Mouse (Mus musculus): ENCODE data around the gene Kif22.

The Kif22 gene

GRCm38 (mm10) chr7:126984667-126985444 lies 57.4 kb downstream of the Kif22 start:
- no peak for DNase-seq (ENCODE audit: inconsistent ontology term)

DNA sequence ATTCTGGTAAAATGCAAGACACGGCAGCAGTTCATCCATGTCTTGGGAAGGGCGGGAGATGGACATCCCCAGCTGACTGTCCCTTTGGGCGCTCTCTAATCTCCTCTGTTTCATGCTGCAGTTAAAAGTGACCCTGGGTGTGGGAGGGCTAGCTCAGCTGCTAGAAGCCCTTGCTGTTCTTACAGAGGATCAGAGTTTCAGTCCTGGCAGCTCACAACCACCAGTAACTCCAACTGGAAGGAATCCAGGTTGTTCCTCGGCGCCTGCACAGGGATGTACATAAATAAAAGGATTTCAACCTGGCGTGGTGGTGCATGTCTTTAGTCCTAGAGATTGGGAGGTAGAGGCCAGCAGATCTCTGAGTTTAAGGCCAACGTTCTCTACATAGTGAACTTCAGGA lies 59.2 kb downstream of the Kif22 start:
- DNase-seq (ENCODE audit: inconsistent ontology term) = no peak

GRCm38 (mm10) chr7:126982054-126982453 lies 60.2 kb downstream of the Kif22 start:
- no peak for DNase-seq (ENCODE audit: inconsistent ontology term)

DNA sequence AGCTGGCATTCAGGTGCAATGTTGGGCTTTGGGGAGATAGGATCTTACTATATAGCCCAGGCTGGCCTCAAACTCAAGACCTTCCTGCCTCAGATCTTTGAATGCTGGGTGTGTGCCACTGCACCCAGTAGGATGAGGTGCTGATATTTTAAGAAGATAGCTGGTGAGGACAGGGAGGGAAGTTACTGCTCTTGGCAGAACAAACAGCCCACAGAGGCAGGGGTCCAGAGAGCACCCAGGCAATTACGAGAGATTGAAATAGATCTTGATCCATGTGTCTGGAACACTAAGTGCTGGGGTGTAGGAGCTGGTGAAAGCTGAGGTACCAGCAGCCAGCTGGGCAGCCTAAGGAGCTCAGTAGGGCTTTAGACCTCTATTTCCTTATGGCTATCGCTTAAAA lies 60.7 kb downstream of the Kif22 start:
- DNase-seq (ENCODE audit: inconsistent ontology term) = no peak

DNA sequence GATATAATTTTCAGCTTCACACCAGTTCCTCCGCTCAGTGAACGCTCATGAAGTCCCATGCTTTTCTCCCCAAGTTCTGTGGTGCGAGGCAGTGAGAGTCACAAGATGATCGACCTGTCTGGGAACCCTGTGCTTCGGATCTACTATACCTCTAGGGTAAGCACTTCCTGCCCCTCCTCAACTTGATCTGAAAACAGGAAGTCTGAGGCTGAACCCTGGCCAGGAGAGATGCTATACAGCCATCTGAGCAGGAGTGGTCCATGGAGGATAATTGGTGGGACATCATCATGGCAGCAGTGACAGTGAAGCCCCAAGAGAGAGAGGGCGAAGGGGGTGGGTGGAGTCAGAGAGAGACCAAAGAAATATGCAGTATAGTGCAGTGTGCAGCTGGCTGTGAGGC lies 63.4 kb downstream of the Kif22 start:
- DNase-seq (ENCODE audit: inconsistent ontology term) = no peak
